Mouse (Mus musculus): Measurements from ENCODE around the gene Gm17364. TPM values are rescaled to one million over a fixed set of nuclear protein-coding genes. Genes with fewer than 3 reads are reported as not detected.
A peak's percentile ranks its signal among the peaks of the same experiment; 100 is the strongest.
"Not testable (repeated sequence)": the region's sequence is repeated elsewhere in the genome, so short reads cannot be mapped to it uniquely, and the experiment has no call there.

Gm17364 gene
- polyA plus RNA-seq (2012; rRNA removed) = not detected in 2 replicates

DNA sequence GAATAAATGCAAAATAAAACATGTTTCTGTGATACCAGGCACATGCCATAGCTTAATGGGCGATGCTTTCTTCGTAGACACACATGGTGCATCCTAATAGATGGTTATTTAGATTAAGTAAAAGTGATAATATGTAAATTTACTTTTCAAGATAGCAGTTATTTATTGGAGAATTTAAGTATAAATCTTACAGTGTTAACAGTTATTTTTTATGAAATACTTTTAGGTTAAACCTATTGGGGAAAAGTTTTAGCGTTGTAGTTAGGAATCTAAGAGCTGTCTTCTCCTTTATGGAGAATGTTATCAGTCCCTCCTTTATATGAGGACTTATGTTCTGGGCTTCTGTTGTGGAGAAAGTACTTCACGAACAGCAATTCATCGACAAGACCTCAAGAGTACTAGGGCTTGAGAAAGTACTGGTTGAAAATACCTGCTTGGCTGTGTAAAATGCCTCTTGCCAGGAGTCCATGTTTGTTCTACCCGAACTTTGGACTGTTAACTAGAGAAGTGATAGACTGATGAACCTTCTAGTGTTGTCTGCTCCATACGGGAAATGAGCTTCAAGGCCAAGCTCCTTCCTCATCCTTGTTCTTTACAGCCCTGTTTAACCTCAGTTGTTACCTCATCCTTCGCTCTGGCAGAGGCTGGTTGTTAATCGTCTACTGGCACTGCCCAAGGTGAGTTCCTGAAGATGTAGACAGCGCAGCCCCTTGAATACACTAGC, at the start of gene Gm17364:
TSS of gene Gm17364 (minus strand) at position 51 of the 724 bp plus-strand sequence.
- DNase-seq (ENCODE audit: extremely low spot score in 1 of 2, low spot score in 1 of 2) = no peak

DNA sequence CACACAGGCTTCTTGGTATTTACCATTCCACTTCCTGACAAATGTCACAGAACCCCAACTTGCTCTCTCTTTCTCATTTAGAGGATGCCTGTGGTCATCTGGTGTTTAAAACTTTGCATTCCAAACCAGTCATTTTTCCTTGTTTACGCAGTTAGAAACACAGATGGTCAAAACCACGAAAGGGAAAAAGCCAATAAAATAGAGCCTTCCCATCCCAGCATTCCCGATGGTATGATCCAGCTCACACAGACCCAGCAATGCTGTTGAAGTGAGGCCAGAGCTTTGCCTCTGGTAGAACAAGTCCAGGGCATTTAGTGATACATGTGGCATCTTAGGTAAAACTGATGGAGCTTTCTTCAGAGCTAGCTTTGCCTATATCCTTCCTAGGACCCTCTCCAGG, 47.7 kb upstream of the Gm17364 start:
- no peak for DNase-seq (ENCODE audit: extremely low spot score in 1 of 2, low spot score in 1 of 2)

- no peak for DNase-seq (ENCODE audit: extremely low spot score in 1 of 2, low spot score in 1 of 2)
Observed at GRCm38 (mm10) chr13:41320749-41321148, 47.0 kb upstream of the Gm17364 start.

- DNase-seq (ENCODE audit: extremely low spot score in 1 of 2, low spot score in 1 of 2) = peak; percentile 41 to 92
Observed at GRCm38 (mm10) chr13:41302716-41303115, 28.9 kb upstream of the Gm17364 start.

DNA sequence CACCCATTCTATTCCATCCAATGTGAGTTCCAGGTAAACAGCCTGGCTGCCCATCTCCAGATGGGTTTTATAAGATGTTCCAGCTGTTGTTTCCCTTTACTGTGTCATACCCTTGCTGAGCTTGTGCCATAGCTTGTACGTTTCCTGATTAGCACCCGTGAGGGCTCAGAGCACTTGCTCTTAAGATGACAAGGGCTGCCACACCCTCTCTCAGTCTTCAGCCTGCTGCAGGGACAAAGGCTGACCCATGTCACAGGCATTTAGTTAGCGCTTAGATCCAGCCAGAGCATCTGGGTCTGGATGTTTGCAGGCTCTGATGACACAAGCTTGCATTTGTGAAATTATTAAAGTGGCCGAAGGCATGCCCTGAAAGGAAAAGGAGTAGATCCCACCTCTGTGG, 26.3 kb upstream of the Gm17364 start:
- no peak for DNase-seq (ENCODE audit: extremely low spot score in 1 of 2, low spot score in 1 of 2)

DNA sequence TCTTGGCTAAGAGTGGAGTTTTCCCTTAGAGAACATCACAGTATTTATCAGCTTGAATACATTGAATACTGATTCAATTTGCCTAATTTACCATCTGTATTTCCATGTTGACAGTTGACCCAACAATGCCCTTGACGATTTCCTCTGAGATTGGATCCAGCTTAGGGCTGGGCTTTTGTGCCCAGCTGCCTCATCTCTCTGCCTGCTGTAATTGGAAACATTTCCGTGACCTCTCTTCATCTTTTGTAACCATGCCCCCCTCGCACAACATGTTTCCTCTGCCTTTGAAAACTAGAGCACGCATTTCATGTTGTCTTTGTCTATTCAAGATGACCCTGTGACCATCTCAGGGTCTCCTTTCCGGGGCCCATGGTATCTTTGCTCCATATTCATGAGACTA, 25.2 kb upstream of the Gm17364 start:
- DNase-seq (ENCODE audit: extremely low spot score in 1 of 2, low spot score in 1 of 2) = no peak

DNA sequence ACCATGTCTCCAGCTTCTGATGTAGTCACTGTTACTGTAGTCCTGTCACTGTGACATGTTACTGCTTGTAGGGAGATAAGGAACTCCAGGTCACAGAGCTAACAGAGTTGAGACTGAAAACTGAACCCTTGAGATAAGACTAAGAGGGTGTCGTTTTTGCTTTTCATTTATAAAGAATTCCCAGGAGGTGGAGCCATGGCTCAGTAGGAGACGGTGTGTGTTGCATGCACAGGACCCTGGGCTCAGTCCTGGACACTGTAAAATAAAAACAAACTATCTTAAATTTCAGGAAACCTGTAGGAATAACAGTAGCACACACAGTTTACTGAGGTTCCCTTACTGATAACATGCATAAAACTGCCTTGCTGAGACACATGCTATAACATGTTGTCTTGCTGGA, 24.8 kb upstream of the Gm17364 start:
- no peak for DNase-seq (ENCODE audit: extremely low spot score in 1 of 2, low spot score in 1 of 2)

- DNase-seq (ENCODE audit: extremely low spot score in 1 of 2, low spot score in 1 of 2) = no peak
Observed at GRCm38 (mm10) chr13:41296396-41296795, 22.6 kb upstream of the Gm17364 start.

DNA sequence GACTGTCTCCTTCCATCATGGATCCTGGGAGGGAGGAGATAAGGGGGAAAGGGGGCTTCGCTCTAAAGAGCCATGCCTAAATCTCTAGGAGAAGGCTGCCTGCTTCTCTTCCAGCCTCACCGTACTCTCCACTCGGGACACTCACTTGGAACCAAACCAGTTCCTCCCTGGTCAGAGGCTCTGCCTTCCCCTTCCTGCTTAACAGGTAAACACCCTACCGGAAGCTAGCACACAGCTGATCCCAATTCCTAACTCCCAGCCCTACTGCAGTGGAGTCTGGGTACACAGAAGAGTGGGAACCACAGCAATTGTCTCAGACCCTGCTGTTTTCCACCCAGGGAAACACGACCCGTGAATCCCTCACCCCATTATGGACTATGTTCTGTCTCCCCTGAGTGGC, 22.1 kb upstream of the Gm17364 start:
- DNase-seq (ENCODE audit: extremely low spot score in 1 of 2, low spot score in 1 of 2) = no peak

- no peak for DNase-seq (ENCODE audit: extremely low spot score in 1 of 2, low spot score in 1 of 2)
Observed at GRCm38 (mm10) chr13:41293595-41293994, 19.8 kb upstream of the Gm17364 start.

GRCm38 (mm10) chr13:41291466-41291974, 17.7 kb upstream of the Gm17364 start:
- DNase-seq (ENCODE audit: extremely low spot score in 1 of 2, low spot score in 1 of 2) = no peak

DNA sequence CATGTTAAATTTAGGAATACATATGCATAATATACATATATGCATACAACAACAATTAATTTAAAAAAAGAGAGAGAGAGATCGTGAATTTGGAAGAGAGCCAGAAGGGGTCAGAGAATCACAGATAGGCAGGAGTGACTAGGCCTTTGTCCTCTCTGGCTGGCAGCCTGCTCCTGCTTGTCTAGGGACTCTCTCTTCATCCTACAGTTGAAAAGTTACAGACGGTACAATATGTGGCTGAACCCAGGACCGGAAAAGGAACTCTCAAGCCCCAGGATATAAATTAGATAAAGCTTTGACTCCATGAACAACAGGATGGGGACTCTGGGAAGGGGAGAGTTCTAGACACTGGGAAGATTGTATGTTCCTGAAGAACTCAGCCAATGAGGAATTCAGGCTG, 12.5 kb upstream of the Gm17364 start:
- no peak for DNase-seq (ENCODE audit: extremely low spot score in 1 of 2, low spot score in 1 of 2)

- DNase-seq (ENCODE audit: extremely low spot score in 1 of 2, low spot score in 1 of 2) = no peak
Observed at GRCm38 (mm10) chr13:41285448-41285847, 11.7 kb upstream of the Gm17364 start.

DNA sequence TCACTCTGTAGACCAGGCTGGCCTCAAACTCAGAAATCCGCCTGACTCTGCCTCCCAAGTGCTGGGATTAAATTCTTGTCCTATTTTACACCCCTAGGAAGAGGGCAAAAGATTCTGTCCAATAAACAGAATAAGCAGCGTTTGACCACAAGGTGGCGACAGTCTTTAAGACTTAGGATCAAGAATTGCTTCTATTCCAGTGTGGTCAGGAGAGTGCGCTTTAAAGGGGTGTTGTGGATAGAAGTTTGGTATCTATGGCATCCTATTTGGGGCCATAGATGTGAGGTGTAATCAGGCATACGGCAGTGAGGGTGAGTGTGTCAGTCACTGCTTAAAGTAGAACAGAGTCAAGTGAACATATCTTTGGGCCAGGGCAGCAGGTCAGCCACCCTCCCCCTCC, 9.5 kb upstream of the Gm17364 start:
- peak; percentile 33 to 88 for DNase-seq (ENCODE audit: extremely low spot score in 1 of 2, low spot score in 1 of 2)

- DNase-seq (ENCODE audit: extremely low spot score in 1 of 2, low spot score in 1 of 2) = no peak
Observed at GRCm38 (mm10) chr13:41280696-41281095, 6.9 kb upstream of the Gm17364 start.

- peak; percentile 53 to 72 for DNase-seq (ENCODE audit: extremely low spot score in 1 of 2, low spot score in 1 of 2)
Observed at GRCm38 (mm10) chr13:41267827-41268408, 5.9 kb downstream of the Gm17364 start.

- DNase-seq (ENCODE audit: extremely low spot score in 1 of 2, low spot score in 1 of 2) = no peak
Observed at GRCm38 (mm10) chr13:41263304-41264006, 10.3 kb downstream of the Gm17364 start.

- DNase-seq (ENCODE audit: extremely low spot score in 1 of 2, low spot score in 1 of 2) = not testable (repeated sequence)
Observed at GRCm38 (mm10) chr13:41261617-41262016, 12.2 kb downstream of the Gm17364 start.

GRCm38 (mm10) chr13:41257851-41258250, 15.9 kb downstream of the Gm17364 start:
- no peak for DNase-seq (ENCODE audit: extremely low spot score in 1 of 2, low spot score in 1 of 2)

DNA sequence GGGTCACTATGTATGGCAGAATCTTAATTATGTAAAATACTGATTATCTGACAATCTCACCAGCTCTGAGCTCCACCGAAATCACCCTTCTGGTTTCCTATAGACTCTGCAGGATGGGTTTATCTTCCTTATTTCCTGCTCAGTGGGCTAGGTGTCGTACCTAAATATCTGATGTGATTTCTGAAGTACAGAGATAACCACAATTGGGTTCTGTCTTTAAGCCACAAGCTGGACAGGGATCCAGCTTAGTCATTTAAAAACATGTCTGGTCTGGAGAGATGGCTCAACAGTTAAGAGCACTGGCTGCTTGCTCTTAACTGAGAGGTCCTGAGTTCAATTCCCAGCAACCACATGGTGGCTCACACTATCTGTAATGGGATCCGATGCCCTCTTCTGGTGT, 16.8 kb downstream of the Gm17364 start:
- no peak for DNase-seq (ENCODE audit: extremely low spot score in 1 of 2, low spot score in 1 of 2)

GRCm38 (mm10) chr13:41256126-41256525, 17.7 kb downstream of the Gm17364 start:
- DNase-seq (ENCODE audit: extremely low spot score in 1 of 2, low spot score in 1 of 2) = no peak

DNA sequence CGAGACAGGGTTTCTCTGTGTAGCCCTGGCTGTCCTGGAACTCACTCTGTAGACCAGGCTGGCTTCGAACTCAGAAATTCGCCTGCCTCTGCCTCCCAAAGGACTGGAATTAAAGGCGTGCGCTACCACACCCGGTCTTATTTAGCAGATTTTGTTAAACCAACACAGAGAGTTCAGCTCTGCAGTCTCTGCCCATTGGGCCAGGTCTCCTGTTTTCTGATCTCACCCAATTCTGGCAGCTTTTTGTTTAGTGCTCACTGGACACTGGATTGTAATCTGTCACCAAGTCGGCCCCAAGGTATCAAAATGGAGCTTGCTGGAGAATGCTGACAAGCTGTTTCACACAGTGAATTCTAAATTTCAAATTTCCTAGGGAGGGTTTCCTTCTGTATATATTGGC, 21.0 kb downstream of the Gm17364 start:
- DNase-seq (ENCODE audit: extremely low spot score in 1 of 2, low spot score in 1 of 2) = no peak

All from frontal cortex, adult 2 months (tissue).